Mouse (Mus musculus) left cerebral cortex, postnatal 4 days (tissue): Measurements from ENCODE around the gene Atrnl1. TPM values are rescaled to one million over a fixed set of nuclear protein-coding genes. Genes with fewer than 3 reads are reported as not detected.
"Not testable (repeated sequence)": the region's sequence is repeated elsewhere in the genome, so short reads cannot be mapped to it uniquely, and the experiment has no call there.

ENCODE experiments used
- DNase-seq: peaks from one replicate; pipeline ENCODE4 v3.0.0-alpha.2; 2022
- intact Hi-C: fragments of 180-260 bp; cut with DNase I; formaldehyde crosslinking; loops from one replicate; pipeline ENCODE4 v1.15.1; 2025
- total RNA-seq, 2 experiments: library from RNA; stranded (reverse); gene quantifications; 2 replicates each; pipeline ENCODE4 v1.2.3; 2021

The Atrnl1 gene
- total RNA-seq, 2 experiments from 2014 or later: 79.5 to 86.2 TPM

- DNase-seq: no peak
- intact Hi-C loops: no loop called here
These were observed 192.6 kb downstream of the Atrnl1 start for GRCm38 (mm10) chr19:57803483-57803820.

- intact Hi-C loops: no loop called here
- no peak for DNase-seq
These were observed 197.5 kb downstream of the Atrnl1 start for GRCm38 (mm10) chr19:57808363-57808762.

GRCm38 (mm10) chr19:57814291-57814690, 203.5 kb downstream of the Atrnl1 start:
- DNase-seq: no peak
- intact Hi-C loops: loop anchor here (10.0 kb wide), 1 partner anchor 651 kb away; no protein-coding TSS in a partner anchor

GRCm38 (mm10) chr19:57816221-57816996, 205.6 kb downstream of the Atrnl1 start:
- intact Hi-C loops: loop anchor here (10.0 kb wide), 1 partner anchor 648 kb away; no protein-coding TSS in a partner anchor
- peak; percentile 49 for DNase-seq

- DNase-seq: no peak
- intact Hi-C loops: loop anchor here (10.0 kb wide), 1 partner anchor 647 kb away; no protein-coding TSS in a partner anchor
These were observed 206.9 kb downstream of the Atrnl1 start for GRCm38 (mm10) chr19:57817736-57818135.

- intact Hi-C loops: no loop called here
- no peak for DNase-seq
These were observed 212.6 kb downstream of the Atrnl1 start for GRCm38 (mm10) chr19:57823446-57823845.

- intact Hi-C loops: no loop called here
- no peak for DNase-seq
These were observed 214.7 kb downstream of the Atrnl1 start for GRCm38 (mm10) chr19:57825271-57826207.

- intact Hi-C loops: no loop called here
- DNase-seq: no peak
These were observed 222.2 kb downstream of the Atrnl1 start for GRCm38 (mm10) chr19:57833083-57833482.

GRCm38 (mm10) chr19:57837882-57838281, 227.0 kb downstream of the Atrnl1 start:
- intact Hi-C loops: no loop called here
- no peak for DNase-seq

GRCm38 (mm10) chr19:57838546-57838945, 227.7 kb downstream of the Atrnl1 start:
- intact Hi-C loops: no loop called here
- DNase-seq: no peak

GRCm38 (mm10) chr19:57849915-57850314, 239.1 kb downstream of the Atrnl1 start:
- intact Hi-C loops: no loop called here
- DNase-seq: no peak

GRCm38 (mm10) chr19:57868350-57868749, 257.5 kb downstream of the Atrnl1 start:
- no peak for DNase-seq
- intact Hi-C loops: no loop called here

- intact Hi-C loops: no loop called here
- no peak for DNase-seq
These were observed 260.0 kb downstream of the Atrnl1 start for GRCm38 (mm10) chr19:57870871-57871270.

GRCm38 (mm10) chr19:57876057-57876456, 265.2 kb downstream of the Atrnl1 start:
- DNase-seq: no peak
- intact Hi-C loops: no loop called here

- intact Hi-C loops: no loop called here
- no peak for DNase-seq
These were observed 266.5 kb downstream of the Atrnl1 start for GRCm38 (mm10) chr19:57877343-57877742.

GRCm38 (mm10) chr19:57878583-57878982, 267.7 kb downstream of the Atrnl1 start:
- intact Hi-C loops: no loop called here
- no peak for DNase-seq

GRCm38 (mm10) chr19:57879841-57880240, 269.0 kb downstream of the Atrnl1 start:
- DNase-seq, intact Hi-C loops: not testable (repeated sequence)

GRCm38 (mm10) chr19:57881927-57882326, 271.1 kb downstream of the Atrnl1 start:
- intact Hi-C loops: no loop called here

GRCm38 (mm10) chr19:57888871-57889270, 278.0 kb downstream of the Atrnl1 start:
- intact Hi-C loops: no loop called here
- no peak for DNase-seq

More at GRCm38 (mm10) chr19:57881927-57882326, 271.1 kb downstream of the Atrnl1 start:
- DNase-seq: no peak

GRCm38 (mm10) chr19:57889741-57890140, 278.9 kb downstream of the Atrnl1 start:
- DNase-seq: no peak
- intact Hi-C loops: no loop called here

GRCm38 (mm10) chr19:57890954-57891353, 280.1 kb downstream of the Atrnl1 start:
- DNase-seq: no peak
- intact Hi-C loops: no loop called here
